Mouse (Mus musculus) retina, embryonic 14.5 days (tissue): ENCODE results near the gene Lhfpl3.
A peak's percentile ranks its signal among the peaks of the same experiment; 100 is the strongest.

Experiments used
- DNase-seq: peaks from one replicate; pipeline ENCODE4 v3.0.0-alpha.2; 2015; ENCODE audit warnings: low spot score

Gene Lhfpl3

DNA sequence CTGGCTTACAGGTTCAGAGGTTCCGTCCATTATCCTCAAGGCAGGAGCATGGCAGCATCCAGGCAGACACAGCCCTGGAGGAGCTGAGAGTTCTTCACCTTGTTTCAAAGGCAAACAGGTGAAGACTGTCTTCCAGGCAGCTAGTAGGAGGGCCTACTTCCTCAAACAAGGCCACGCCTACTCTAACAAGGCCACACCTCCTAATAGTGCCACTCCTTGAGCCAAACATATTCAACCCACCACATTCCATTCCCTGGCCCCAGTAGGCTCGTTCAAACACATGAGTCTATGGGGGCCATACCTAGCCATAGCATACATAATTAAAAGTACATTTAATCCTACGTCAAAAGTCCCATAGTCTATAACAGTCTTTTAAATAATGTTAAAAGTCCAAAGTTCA lies 407.4 kb downstream of the Lhfpl3 start:
- no peak for DNase-seq

DNA sequence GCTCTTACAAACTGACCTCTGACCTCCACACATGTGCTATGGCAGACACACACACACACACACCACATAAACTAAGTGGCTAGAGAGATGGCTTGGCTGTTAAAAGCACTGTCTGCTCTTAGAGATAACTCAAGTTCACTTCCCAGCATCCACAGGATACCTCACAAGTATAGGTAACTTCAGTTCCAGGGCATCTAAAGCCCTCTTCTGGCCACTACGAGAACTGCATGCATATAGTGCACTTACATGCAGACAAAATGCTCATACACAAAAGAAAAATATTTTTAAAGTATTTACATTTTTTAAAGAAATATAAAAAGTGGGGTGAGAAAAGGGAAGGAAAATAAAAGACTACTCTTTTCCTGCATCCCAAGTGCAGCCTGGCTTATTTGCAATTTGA lies 408.6 kb downstream of the Lhfpl3 start:
- DNase-seq, result no peak

DNA sequence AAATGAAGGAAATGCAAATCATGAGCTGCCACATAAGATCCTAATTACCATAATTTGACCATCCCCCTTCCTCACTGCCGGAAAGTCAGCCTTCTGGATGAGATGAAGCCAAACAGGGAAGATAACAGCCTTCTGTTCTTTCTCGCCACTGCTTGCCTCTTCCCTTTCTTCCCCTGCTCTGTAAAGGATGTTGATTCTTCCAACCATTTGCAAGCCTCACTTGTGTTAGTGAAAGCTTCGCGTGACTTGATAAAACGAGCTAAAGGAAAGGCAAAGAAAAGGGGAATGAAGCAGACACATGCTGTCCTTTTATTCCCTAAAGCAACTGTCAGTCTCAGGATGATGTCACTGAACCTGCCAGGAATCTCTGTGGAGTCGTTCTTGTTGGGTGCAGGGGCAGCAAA lies 420.1 kb downstream of the Lhfpl3 start:
- DNase-seq, result no peak

DNA sequence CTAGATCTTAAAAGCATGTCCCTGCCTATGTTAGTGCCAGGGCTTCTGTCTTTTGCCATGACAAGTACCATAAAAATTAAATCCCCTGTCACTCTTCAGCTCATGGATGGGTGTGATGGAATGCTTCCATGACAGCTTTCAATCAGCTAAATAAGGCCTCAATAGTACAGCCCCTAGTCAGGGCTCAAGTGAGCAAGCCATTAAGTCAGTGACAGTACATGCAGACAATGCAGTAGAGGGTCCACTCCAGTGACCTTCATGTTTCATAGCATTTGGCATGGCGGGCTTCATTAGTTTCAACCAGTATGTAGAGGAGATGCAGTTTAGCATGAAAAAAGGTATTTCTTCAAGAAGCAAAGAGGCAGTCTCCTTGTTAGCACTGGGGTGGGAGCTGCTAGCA lies 420.8 kb downstream of the Lhfpl3 start:
- no peak for DNase-seq

DNA sequence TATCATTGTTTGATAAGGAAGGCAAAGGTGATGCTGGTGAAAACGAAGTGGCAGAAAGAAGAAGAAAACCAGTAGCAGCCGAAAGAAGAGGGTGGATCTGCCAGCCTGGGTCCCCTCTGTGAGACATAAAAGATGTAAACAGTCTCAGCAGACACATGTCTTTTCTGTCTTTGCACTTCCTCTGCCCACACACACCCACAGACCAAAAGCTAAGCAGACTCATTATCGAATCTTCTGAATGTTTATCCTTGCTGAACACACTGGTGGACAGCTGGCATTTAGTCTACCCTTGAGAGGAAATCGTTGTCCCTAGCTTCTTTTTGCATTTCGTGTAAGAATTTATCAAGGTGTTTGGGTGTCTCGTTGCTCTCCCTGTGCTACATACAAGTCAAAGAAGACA lies 443.8 kb downstream of the Lhfpl3 start:
- no peak for DNase-seq

DNA sequence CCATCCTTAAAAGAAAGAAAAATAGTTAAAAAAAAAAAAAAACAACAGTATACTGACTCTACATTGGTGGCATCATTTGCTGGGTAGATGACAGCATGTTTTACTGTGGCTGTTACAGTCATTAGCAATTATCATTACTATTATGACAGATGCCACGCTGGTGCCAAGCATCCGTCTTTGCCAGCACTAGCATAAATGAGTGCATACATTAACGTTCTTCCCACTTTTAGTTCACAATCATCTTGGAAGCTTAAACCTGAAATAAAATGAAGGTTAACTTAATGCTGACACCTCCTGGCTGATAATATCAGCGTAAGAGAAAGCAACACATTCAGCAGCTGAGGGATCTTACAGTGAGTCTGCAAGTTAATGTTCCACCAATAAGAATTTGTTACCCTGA lies 451.0 kb downstream of the Lhfpl3 start:
- DNase-seq, result no peak

DNA sequence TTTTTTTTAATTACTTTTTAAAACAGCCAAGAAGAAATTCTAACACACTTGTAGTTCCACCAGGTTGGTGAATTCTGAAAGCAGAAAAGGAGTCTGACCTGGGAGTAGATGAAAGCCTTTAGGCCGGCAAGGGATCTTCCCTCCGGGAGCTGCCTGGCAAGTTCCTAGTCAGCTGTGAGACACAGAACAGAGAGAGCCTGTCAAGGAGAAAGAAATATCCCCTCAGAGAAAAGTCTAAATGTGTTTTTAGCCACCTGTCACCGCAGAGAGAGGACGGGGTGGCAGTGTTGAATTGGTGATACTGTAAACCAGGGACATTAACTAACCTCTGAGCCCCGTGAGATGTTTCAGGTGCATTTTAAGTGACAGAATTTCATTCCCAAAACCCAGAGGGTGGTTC lies 467.2 kb downstream of the Lhfpl3 start:
- no peak for DNase-seq

DNA sequence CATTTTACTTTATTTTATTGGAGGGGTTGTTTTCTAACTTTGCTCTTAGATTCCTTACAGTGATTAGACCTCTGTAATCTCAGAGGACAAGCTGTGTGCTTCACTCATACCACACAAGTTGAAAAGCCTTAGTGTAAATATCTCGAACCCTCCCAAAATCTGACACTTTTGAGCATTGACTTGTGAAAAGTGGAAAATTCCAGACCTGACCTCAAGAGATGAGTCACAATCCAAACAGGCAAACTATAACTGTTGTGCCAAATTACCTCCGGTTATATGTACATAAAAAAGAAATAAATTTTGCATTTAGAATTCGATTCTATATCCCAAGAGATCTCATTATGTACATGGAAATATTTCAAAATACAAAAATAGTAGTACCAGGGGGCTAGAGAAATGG lies 468.8 kb downstream of the Lhfpl3 start:
- DNase-seq, result no peak

DNA sequence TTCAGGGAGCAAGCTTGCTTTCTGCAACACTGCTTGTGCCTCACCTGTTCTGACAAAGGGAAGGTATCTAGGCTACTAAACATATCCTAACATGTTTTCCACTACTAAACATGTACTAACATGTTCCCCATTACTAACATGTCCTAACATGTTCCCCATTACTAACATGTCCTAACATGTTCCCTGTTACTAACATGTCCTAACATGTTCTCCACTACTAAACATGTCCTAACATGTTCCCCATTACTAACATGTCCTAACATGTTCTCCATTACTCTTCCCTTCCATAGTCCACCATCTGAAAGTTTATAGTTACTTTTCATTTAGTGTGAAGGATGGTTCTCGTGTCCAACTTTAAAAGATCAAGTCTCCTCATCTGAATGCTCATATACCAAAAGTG lies 473.8 kb downstream of the Lhfpl3 start:
- DNase-seq, result no peak

DNA sequence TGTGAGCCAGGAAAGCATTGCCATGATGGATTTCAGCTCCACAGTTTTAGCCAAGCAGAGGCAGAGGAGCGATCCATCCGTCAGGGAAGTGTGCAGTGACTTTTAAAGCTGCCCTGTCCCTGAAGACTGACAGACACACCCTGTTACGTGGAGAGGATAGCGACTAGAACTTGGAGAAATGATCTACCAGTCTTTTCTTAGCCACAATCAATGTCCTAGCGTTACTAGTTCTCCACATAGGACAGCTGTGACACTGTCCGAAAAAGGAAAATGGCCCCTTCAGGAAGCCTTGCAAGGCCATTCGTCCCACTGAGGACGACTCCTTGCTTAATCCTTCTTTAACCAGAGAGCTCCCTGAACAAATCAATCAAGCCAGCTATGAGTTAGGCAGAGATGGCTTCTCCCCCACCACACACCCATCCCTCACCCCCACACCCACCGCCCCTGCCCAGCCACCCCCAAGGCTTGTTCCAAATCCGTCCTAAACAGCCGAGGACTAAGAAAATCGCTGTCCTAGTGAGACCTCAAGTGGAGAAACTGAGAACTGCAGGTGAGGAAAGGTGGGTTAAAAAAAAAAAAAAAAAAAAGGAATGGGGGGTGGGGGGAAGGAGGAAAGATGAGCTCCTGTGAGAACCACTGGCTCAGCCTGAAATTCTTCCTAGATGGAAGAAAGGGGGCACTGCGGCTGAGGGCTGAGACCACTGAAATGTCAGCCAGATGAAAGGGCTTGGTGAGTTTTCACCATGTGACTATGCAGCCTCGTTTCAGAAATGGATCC lies 479.1 kb downstream of the Lhfpl3 start:
- peak; percentile 90 for DNase-seq

DNA sequence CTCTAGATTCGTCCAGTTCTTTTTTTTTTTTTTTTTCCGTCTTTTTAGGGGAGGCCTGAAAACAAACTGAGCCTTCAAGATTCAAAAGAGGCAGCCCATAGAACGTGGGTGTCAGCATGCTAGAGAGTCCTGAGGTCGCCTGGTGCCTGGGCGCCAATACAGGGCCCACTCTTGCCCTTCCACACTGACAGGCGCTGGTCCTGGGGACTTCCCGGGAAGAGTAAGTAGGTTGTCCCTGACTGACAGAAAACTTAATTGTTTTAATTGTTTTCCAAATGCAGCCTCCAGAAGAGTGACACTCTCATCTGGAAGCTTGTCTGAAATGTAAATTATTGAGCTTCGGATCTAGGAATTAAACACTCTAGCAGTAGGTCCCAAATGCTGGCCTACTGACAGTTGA lies 479.8 kb downstream of the Lhfpl3 start:
- peak; percentile 94 for DNase-seq

DNA sequence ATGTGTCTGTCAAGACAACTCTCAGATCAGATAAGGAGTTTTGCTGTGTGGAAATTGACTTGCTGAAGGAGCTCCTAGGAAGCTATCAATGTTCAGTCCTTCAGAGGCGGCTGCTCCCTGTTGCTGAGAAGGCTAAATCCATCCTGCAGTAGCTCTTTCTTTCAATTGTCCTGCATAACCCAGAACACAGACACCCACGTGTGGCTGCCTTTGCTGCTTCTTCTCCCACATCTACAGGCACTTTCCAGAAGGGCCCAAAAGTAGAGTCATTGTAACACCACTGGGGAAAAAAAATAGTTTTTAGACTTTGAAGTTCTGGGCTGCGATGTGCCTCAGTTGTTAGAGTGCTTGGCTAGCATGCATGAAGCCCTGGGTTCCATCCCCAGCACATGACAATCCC lies 480.9 kb downstream of the Lhfpl3 start:
- DNase-seq, result no peak

DNA sequence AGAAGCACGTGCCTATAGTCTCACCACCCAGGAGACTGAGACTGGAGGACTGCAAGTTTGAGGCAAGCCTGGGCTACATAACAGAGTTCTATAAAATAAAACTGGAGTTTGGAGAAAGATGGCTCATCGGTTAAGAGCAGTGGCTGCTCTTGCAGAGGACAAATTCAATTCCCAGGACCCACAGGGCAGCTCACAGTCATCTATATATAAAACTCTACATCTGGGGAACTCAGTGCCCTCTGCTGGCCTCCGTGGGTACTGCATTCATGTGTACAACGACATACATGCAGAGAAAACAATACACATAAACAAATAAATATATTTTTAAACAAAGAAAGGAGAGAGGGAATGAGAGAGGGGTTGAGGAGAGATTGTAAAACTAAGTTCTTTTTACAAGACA lies 501.1 kb downstream of the Lhfpl3 start:
- peak; percentile 81 for DNase-seq

DNA sequence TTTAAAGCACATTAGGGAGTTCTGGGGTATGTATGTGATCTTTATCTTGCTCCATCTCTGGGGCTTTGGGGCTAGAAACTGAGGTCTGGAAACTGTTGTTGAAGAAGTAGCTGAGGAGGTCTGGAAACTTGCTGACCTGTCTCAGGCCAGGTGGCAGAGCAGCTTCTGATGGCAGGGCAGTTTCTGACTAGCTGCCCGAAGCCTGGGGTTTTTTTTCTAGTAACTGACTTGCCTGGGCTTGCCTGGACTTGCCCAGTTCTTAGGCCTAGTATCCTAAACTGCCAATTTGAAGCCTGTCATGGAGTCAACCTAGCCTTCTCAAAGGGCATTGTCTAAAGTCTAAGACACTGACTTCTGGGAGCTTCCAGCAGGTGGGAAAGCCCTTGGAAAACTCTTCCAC lies 501.9 kb downstream of the Lhfpl3 start:
- no peak for DNase-seq

DNA sequence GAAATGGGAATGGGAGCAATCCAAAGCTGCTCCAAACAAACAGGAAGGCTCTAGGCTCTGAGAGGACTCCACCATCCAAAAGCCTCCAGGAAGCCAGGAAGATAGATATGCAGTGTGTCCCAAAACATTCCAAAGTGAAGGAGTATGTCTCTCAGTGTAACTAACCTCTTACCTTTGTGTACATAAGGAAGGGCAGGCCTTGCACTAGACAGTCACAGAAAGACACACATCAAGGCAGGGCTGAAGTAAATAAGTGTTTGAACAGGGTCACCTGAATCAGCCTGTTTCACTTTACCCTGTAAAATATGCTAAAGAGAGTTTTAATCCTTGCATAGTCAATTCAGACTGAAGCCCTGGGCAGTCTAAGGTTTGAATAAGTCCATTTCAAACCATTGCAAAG lies 502.4 kb downstream of the Lhfpl3 start:
- DNase-seq, result no peak

DNA sequence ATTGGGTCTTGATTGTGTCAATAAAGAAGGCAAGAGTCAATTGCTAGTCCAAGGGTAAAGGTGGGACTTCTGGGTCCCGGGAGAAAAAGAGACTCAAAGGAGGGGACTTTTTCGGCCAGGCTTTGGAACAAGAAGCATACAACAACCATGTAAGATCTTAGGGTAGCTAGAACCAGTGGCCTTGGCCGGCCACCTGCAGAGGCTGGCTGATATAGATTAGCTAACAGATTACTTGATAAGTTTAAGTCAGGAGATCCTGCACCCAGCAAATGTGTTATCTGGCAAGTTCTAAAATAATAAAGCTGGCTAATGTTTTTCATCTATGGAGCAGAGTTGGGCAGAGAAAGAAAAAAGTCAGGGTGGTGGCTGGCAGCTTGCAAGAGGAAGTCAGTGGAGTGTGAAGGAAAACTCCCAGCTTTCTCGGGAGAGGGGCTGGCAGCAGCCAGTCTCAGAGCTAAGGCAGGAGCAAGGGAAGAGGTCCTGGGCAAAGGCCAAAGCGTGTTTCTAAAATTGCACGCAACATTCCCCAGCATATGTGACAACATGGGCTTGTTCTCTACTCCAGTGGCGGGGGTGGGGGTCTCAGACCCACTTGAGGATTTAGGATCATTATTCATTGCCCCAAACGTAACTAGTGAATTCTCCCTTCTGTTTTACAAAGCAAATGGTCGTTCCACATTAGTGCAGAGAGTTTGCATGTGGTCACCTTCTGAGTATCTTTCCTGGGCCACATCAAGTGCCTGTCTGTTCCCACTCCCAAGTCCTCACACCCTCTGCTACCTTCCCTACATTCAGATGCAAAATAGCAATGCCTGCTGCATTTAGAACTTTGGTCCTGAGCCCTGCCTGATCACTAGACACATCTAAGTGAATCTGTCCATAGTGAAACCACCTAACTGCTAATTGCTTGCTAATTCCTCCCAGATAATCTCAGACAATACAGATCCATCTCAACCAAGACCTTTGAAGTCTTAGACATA lies 504.3 kb downstream of the Lhfpl3 start:
- no peak for DNase-seq

DNA sequence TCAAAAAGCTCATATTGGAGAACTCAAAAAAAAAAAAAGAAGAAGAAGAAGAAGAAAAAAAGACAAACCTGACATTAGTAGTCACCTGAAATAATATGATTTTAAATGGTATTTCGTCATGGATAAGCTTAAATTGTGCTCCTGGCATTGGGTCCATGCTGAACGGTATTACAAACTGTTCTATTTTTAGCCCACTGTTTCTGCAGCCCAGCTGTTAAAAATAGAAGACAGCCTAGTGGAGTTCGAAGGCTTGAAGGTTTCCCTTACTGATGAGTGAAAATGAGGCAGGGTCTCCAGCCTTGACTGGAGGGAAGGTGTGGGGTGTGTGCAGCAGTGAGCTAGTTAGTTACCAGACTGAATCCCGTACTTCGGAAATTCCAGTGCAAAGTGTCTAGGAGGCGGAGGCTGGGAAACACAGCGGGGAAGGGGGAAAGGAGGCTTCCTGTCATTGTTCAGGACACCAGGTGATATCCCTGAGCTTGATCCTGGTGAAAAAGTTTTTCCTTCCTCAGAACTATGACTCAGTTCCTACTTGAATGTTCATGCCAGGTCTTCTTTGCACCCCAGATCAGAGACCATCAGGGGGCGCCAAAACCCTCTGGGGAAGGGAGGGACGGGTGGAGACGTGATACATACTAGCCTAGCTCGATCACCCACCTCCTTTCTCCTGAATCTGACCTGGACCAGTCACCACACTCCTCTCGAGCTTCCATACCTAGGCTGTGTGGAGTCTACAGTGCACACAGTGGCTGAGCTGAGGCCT lies 505.8 kb downstream of the Lhfpl3 start:
- peak; percentile 62 for DNase-seq

DNA sequence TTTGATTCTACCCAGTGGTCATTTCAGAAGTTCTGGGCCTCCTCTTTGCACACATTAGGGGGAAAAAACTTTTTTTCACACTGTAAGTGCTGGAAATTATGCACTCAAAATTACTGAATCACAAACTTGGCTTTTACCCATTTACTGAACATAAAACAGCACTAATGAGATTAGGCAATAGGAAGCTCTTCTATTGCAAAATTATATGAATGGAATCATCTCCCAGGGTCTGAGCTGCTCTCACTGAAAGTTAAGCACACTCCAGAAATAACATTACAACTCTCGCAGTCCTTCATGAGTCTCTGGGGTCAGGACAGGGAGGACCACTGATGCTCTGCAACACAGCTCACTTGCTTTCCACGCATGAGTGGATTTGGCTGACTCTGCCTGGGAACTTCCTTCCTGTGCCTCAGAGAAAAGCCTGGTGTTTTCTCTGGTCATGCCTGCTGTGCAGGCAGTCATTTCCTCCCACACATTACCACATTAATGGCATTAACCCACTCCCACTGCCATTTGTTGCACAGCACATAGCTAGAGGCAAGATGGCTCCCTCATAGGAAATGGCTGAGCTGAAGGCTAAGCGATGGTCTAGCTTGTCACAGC lies 510.1 kb downstream of the Lhfpl3 start:
- DNase-seq, result no peak

DNA sequence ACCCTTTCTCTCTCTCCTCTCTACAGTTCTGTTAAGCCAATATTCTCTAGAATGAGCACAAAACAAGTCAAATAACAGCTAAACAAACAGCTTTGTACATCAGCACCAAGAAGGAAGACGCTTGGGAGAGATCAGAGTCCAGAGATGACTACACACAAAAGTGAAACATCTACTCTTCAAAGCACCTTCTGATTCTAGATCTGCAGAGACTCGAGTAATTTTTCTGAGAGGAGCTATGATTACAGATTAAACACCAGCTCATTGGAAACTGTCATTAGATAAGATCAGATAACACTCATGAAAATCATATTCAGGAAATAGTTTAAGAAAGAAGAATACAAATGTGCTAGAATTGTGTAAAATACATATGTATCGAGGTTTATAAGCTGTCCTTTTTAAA lies 527.5 kb downstream of the Lhfpl3 start:
- DNase-seq, result no peak

DNA sequence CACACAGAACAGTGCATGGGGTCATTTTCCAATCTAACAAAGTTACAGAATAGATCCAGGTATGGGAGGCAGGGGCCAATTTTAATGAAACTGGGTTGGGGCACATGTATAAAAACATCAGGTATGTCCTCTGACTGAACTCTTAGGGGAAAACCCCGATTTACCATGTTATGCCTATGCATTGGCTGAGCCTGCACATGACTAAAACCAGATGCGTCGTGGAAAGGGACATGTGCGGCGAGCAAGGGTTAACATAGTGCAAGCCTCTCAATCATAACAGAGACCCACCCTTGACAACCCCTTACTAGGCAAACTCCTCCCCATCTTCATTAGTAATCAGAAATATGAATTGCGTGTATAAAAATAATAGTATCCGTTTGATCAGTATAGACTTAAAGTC lies 533.5 kb downstream of the Lhfpl3 start:
- no peak for DNase-seq

DNA sequence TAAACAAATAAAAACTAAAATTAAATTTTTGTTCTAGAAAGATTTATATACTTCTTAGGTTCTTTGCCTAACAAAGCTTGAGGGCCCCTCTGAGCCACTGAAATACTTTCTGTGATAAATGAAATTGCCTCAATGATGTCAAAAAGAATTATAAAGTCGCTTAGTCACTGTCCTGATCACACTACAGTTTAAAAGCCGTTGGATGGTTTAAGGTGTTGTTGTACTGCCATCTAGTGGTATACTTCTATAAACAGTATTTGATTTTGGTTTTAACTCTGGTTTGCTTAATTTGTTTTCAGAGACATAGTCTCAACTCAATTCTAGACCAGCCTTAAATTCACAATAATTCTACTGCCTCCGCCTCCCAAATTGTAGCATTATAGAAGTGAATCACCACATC lies 539.0 kb downstream of the Lhfpl3 start:
- DNase-seq, result peak; percentile 84

DNA sequence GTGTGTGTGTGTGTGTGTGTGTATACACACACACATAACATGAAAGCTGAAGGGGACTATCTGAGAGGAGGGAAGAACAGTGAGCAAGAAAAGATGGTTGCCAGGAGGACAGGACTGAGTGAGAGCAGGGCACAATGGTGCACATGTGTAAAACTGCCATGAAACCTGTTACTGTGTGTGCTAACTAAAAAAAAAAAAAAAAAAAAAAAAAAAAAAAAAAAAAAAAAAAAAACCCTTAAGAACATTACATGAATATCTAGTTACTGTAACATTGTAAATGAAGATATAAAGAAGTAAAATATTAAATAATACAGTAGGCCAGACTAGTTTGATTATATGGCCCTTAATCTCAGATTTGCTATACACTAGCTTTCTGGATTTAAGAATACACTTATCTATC lies 543.3 kb downstream of the Lhfpl3 start:
- no peak for DNase-seq
